Mouse (Mus musculus) left cerebral cortex, postnatal 14 days (tissue): ENCODE measurements at regions not wholly inside any gene's neighbourhood (a gene's known extent, or its start where the extent isn't known, plus 50 kb on each side); places are given as distances from the start of the nearest gene placed in this dataset.

Experiments used
- DNase-seq, 2 experiments: peaks; one replicate each; pipeline ENCODE4 v3.0.0; 2021 to 2022; ENCODE audit warnings: low spot score in 2 of 2, mixed read lengths in 1 of 2
- intact Hi-C: fragments of 180-260 bp; cut with DNase I; formaldehyde crosslinking; loops from one replicate; pipeline ENCODE4 v1.15.1; 2025

DNA sequence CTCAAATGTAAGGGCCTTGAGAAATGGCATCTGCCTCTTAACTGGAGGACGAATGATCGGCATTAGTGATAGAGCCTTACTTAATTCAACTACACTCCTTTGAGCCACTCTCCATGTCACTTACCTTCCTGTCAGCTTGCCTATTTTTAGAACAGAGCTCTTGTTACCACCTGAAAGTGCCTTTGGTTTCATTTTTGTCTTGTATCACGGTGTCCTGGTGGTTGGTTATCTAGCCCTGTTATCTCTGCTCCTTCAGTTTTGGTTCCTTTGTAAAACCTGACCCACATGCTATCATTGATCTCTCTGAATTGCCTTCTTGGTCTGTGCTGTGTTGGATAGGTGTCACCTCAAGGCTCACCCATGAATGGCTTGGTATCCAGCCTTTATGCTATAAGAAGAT, 310.6 kb downstream of the Rnls start:
- DNase-seq: no peak
- intact Hi-C loops: no loop called here

DNA sequence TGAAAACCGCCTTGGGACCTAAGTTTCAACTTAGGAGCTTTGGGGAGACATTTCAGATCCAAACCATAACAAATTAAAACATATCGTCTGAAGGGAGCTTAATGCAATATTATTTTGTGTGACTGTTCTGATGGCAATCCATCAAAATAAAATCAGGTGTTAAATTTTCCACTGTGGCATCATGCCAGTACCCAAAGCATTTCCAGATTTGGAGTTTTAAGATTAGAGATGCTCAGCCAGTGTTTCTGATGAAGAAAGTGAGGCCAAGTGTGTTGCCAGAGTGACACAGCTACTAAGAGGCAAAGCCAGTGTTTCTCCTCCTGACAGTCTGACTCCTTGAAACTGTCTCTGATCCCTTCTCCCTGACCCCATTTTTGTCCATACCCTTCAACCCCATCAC, 308.7 kb downstream of the Rnls start:
- intact Hi-C loops: no loop called here
- DNase-seq: no peak

DNA sequence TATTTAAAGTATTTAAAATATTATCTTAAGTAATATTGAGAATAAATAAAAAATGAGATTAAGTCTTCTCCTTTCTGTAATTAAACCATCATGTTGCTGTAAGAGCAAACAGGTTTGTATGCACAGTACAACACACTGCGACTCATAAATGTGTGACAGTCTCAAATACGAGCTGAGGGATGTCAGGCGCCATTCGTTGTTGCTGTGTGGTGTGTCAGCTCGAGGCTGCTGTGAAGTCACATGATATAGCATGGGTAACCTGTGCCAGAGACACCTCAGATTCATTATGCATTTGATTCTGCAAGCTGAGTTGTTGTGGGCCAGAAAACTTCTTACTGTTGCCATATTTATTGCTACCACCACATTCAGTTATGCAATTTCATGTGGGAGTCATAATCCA, 307.4 kb downstream of the Rnls start:
- no peak for DNase-seq
- intact Hi-C loops: no loop called here
